Mouse (Mus musculus) megakaryocyte, embryonic 14.5 days (primary cell): ENCODE results near the gene Unk.

ENCODE experiments used
- FLI1 ChIP-seq: IDR thresholded peaks from 2 replicates; pipeline ENCODE4 v1.6.1; 2012; ENCODE audit warnings: low read length, inconsistent platforms, mixed read lengths
- GATA1 ChIP-seq: IDR thresholded peaks from 3 replicates; pipeline ENCODE4 v1.6.1; 2012; ENCODE audit warnings: mixed read lengths, low read length, inconsistent platforms, borderline replicate concordance

GRCm38 (mm10) chr11:116109441-116110081 is 79.4 kb downstream of the Unk start:
- TF ChIP-seq GATA1 (no peak), FLI1 (no peak)
